Mouse (Mus musculus) cerebellum, adult 11-12 months (tissue): ENCODE data around the gene Tcirg1.

Experiments
- DNase-seq: peaks from one replicate; pipeline ENCODE4 v3.0.0; 2022

Tcirg1 gene

DNA sequence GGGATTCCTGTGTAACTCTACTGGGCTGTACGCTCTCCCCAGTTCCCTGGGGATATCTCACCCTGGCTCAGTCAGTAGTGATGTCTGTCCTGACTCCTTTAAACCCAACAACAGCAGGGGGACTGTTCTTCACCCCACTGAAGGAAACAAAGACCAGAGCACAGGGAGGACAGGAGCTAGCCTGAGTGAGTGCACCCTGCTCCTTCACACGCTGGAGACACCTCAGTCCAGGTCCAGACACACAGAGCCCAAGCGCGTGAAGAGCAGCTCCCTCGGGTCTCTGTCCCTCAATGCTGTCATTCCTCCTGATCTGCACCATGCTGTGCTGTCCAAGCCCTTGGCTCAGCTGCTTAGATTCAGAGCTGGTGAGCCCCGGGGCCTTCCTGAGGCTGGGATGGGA lies 19.8 kb upstream of the Tcirg1 start:
- DNase-seq, result no peak

DNA sequence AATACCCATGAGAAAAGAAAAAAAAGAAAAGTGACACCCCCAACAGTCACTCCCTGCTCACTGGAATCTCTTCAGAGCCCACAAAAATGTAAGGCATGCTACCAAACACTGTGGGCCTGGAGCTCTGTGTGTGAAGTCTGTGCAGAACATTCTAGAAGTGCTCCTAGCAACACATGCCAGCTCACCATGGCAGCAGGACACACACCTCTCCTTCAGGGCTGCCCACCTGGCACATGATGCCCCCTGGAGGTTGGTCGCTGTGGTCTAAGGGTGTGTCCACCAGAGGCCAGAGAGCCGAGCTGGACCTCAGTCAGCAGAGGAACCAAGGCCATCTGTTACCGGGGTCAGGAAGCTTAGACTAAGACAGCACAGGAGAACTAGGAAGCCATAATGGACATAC lies 19.3 kb upstream of the Tcirg1 start:
- DNase-seq, result peak; percentile 76

DNA sequence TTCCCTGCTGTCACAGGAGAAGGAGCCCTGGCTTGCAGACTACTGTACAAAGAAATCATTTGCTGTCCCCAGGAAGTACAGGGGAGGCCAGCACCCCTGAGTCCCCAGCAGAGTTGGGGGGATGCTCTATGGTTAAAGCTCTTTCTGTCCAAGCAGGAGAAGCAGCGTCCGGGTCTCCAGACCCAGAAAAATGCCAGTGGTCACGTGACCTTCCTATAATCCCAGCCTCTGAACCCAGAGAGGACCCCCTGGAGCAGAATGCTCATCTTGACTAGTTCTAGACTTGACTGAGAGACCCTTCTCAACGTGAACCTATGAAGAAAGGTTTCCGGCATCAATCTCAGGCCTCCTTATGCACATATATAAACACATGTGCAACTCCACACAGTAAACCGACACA lies 18.9 kb upstream of the Tcirg1 start:
- DNase-seq, result no peak

DNA sequence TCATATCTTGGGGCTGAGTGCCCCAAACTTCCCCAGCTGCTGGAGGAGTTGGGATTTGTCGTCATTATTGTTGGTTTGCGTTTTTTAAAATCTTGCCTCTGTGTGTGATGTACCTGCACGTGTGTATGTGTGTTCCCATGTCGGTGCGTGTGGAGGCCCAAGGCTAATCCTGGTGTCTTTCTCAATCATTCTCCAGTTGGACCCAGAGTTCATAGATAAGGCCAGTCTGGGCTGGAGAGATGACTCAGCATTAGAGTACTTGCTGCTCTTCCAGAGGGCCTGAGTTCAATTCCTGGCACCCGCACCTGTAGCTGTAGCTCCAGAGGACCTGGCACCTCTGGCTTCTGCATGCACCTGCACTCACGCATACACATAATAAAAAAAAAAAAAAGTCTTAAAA lies 17.9 kb upstream of the Tcirg1 start:
- no peak for DNase-seq

GRCm38 (mm10) chr19:3924190-3924589 lies 17.3 kb upstream of the Tcirg1 start:
- DNase-seq, result no peak

- DNase-seq, result no peak
Observed at GRCm38 (mm10) chr19:3923586-3923985, 16.7 kb upstream of the Tcirg1 start.

DNA sequence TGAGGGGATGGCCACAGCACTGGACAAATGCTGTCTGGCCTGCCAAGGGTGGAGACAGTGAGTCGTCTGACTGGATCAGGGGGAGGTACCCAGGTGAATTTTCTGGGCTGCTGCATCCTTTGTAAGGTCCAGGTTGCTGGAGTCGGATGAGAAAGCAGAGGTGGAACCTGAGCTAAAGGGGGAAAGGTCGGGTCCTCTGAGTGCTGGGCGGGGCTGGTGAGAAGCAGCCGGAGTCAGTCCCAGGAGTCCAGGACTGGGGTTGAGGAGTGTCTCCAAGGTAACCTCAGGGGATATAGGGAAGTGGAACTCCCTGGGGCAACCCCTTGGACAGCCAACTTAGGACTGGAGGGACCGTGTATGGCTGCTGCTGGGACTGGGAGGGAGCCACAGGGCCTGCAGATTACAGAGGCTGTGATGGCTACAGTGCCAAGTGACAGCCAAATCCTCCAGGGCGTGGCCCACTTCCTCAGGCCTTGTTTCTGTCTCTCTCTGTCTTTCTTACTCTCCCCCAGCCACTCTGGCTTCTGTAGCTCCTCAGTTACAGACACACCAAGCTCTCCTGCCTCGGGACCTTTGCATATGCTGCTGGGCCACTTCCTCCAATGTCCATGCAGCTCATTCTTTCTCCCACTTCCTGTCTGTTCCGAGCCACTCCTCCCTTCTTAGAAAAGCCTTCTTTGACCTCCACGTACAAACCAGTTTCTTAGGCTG lies 15.9 kb upstream of the Tcirg1 start:
- DNase-seq, result no peak

DNA sequence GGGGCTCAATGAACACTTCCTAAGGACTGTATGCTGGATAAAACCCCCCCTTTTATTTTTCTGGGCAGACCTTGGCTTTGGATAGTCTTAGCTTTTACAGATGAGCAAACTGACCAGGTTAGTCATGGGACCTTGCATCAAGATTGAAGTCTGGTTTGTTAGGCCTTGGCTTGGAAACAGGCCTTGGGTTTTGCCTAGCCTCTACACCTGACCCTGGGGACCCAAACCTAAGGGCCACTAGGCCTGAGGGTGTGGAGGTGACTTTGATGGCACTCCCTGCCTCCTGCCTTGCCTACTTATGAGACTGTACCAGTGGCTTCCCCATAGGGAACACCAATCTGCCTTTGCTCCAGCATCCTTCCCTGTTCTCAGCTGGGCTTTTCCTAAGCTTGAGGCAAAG lies 13.0 kb upstream of the Tcirg1 start:
- DNase-seq, result no peak

DNA sequence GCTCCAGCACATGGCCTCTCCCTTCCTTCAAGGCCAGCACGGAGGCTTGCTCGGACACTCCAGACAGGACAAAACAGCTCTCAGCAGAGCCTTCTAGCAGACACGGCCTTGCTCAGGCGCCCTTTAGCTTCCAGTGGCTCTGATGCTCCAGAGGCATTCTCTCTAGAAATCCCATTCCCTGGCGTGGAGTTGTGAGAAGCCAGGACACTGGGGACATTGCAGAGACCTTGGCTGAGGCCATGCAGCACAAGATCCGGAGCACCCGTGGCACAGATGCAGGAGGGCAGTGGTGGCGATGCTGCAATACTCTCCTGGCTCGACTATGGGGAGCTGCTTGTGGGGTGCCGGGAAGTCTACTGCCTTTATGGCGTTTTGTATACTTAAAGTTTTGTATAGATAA lies 9.8 kb upstream of the Tcirg1 start:
- no peak for DNase-seq

DNA sequence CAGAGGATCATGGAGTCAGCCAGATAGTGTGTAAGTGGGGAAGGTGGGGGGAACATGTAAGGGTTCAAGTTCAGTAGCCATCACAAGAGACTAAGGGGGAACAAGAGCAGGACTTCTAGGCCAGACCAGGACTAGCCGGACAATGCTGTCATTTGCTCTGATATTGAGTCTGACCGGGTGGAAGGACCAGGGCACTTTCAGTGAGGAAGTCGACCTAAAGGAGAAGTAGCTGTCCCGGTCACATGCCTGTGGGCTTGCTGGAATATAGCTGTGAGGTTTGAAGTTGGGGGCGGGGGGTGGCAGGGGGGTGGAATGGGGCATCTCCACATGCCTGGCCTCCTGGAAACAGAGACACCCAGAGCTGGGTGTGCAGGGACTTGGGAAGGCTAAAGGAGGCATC lies 7.6 kb upstream of the Tcirg1 start:
- DNase-seq, result no peak

DNA sequence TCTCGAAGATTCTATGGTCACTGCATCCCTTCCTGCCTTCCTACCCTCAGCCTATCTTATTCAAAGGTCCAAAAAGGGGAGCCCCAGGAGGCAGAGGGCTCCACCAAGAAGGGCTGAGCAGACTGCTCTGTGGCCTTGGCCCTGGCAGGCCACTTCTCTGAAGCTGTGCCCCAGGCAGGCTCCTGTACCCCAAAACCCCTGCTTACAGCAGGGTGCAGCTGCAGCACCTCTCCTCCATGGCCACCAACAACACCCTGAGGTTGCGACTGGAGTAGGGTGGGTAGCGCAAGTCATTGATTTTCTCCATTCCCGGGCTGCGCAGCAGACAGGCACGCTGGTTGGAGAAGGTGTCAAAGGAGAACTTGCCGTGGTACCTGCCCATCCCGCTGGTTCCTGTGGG lies 6.8 kb upstream of the Tcirg1 start:
- DNase-seq, result no peak

- peak; percentile 97 for DNase-seq
Observed at GRCm38 (mm10) chr19:3912337-3913204, 5.6 kb upstream of the Tcirg1 start, which contains the start of gene Ndufs8. Gene Ndufs8, minus strand, starts transcription at chr19:3912774.

- DNase-seq, result no peak
Observed at GRCm38 (mm10) chr19:3910206-3910605, 3.3 kb upstream of the Tcirg1 start.

DNA sequence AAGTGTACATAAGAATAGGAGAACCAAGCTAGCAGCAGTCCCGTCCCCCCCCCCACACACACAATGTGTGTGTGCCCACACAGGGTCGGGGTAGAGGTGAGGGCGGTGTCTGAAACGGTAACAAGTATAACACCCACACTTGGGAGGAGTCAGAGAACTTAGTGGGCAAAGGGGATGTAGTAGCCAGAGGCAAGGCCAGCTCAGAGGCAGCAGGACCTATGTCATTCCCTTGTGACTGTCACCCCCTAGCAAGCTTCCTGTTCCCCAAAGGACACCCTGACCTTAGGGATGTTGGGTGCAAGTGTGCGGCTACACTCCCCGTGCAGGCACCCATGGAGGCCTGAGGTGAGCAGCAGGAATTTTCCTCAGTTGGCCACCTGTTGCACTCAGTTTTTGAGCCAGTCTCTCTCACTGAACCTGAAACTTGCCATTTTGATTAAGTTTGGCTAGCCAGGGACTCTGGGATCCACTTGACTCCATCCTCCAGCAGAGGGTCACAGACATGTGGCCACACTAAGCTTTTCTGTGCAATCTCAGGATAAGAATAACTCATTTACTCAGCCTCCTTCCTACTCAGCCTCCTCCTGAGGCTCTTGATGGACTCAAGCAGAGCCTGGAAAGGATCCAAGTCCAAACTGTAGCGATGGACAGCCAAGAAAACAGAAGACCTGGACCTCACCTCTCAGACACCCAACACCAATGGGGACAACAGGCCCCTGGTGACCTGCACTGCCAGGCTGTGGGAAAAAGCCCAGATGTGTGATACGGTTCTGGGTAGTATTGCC lies 1.1 kb upstream of the Tcirg1 start:
- no peak for DNase-seq

GRCm38 (mm10) chr19:3906326-3906725 lies 607 bp downstream of the Tcirg1 start:
- no peak for DNase-seq

GRCm38 (mm10) chr19:3905261-3905969 lies 1.5 kb downstream of the Tcirg1 start:
- DNase-seq, result no peak

DNA sequence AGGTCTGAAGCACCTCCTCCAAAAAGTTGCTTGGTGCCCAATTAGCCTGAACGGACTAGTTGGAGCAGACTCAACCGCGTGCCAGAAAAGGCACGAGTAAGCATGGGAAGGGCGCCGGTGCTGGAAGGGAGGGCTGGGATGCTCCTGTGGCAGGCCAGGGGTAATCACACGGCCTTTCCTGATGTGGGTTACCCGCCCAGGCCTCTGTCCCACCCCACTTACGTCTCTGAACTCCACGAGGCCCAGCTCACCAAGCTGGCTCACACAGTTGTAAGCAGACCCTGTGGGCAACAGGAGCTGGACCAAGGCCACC lies 2.6 kb downstream of the Tcirg1 start:
- DNase-seq, result no peak

DNA sequence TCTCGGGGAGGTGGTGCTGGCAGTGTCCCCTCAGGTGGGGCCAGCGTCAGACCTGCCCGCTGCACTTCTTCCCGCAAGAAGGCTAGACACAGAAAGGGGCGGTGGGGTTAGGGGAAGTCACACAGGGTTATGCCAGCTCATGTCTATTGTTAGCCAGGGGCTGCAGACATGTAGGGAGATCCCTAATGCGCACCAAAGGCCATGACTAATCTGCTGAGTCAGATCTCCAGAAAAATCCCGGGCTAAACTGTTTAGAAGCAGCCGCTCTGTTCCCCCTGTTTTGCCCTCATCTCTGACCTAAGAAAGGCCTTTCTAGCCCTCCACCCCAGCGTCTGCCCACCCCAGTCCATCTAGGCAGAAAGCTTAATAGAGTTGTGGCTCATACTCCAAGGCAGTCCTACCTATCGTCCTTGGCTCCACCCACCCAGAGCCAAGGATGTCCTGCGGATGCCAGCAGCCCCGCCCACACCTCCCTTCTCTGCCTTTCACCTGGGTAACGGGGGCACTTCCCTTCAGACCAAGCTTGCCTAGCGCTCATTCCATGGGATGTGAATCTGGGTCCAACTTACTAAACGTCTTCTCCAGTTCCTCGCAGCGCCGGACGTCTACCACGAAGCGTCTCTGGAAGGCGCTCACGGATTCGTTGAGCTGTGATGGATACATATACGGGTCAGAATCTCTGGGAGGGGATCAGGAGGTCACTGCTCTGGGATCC lies 3.1 kb downstream of the Tcirg1 start:
- no peak for DNase-seq

DNA sequence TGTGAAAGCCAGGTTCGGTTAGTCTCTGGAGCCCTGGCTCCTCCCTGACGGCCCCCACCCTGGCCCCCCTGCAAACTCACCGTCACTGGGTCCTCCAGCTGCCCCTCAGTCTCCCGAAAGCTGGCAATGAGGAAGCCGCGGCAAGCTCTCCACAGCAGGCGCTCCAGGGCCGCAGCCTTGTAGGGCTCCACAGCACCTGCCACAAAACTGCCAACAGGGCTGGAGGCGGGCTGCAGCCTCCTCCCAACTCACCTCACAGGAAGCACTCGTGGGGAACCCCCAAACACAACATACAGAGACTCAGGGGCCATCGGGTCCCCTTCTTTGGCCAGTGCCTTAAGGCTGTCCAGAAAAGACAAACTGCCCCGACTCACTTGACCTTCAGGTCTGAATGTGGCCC lies 4.0 kb downstream of the Tcirg1 start:
- DNase-seq, result no peak

GRCm38 (mm10) chr19:3899618-3900017 lies 7.3 kb downstream of the Tcirg1 start:
- DNase-seq, result no peak

DNA sequence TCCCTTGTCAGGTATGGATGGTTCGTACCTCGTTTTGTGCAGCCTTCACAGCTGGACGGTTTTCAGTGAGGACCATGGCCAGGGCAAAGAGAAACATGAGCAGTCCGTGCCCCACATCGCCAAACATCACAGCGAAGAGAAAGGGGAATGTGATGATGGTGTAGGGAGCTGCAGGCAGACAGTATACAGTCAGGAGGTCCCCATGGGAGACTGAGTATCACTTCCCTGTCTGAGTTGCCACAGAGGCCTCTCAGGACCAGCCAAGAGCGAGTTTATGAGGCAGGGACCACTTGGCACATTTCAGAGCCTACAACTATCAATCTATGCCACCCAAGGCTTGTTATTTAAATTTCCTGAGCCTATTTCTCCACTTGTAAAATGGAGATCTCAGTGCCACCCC lies 8.0 kb downstream of the Tcirg1 start:
- no peak for DNase-seq

DNA sequence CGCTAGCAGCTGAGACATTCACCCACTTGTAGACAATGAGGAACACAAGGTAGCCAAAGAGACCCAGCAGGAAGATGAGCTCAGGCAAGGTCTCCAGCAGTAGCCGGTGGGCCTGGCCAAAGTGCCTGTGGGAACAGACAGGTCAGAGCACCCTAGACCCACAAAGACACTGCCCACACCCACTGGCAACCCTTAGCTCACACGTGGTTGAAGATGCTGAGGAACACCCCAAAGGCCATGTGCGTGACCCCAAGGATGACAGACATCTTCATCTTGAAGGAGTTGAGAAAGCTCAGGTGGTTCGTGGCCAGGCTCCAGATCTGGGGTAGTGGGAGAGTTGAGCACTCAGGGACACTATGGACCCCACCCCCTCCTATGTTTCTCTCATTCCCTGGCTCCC lies 9.4 kb downstream of the Tcirg1 start:
- DNase-seq, result no peak
